Mouse (Mus musculus) granulocyte monocyte progenitor cell, adult 5-6 weeks (primary cell): ENCODE measurements around the gene Lrp5. TPM values are rescaled to one million over a fixed set of nuclear protein-coding genes. Genes with fewer than 3 reads are reported as not detected.
"Not testable (repeated sequence)": the region's sequence is repeated elsewhere in the genome, so short reads cannot be mapped to it uniquely, and the experiment has no call there.

Experiments
- ATAC-seq: replicated peaks from 2 replicates; pipeline ENCODE4 v1.8.0; 2016; ENCODE audit warnings: mild to moderate bottlenecking, moderate TSS enrichment, inconsistent platforms; ENCODE audit not compliant: poor library complexity, severe bottlenecking
- total RNA-seq, 2 experiments: library from RNA; stranded (forward) in 1 of 2; stranded (reverse) in 1 of 2; fragments of 200-712, 200-1000 nt in 1 of 2; fragments of >200 nt in 1 of 2; fragmentation: Nextera tagmentation in 1 of 2; gene quantifications; 2 replicates each; pipeline ENCODE4 v1.2.3; 2014 to 2017

Gene Lrp5
- total RNA-seq, 2 experiments from 2014 or later, result 15.1 to 28.0 TPM

DNA sequence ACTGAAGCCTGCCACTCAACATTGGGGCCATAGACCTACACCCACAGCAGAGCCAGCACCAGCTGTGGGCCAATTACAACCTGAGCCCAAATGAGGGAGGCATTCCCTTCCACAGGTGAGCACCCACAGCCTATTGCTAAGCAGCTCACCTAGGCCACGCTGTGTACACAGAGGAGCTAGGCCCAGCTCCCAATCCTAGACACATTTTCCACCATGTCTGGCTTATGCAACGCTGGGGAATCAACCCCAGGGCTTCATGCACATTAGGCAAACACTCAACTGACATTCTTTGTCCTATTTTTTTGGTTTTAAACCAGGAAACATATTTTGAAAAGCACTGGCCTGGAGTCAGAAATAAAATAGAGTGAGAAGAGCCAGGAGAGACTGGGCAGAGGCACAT is 19.7 kb downstream of the Lrp5 start:
- no peak for ATAC-seq

GRCm38 (mm10) chr19:3665510-3665909 is 20.9 kb downstream of the Lrp5 start:
- peak; percentile 62 for ATAC-seq

- ATAC-seq, result no peak
Measured at GRCm38 (mm10) chr19:3657947-3658346, 28.4 kb downstream of the Lrp5 start.

- not testable (repeated sequence) for ATAC-seq
Measured at GRCm38 (mm10) chr19:3657065-3657464, 29.3 kb downstream of the Lrp5 start.

DNA sequence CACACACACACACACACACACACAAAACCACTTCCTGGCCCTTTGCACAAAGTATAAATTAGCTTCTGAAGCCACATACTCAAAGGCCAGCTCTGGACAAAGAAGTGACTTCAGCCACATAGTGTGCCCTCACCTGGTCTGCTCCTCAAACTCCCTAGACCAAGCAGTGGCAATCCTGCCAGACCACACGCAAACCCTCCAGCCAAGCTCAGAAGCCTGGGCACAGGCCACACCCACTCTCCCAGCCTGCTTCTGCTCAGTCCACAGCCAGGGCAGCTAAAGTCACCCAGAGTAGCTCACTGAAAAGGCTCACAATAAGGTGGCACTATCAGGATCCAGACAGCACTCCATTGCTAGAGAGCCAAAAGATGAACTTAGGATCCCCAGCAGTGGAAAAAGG is 30.2 kb downstream of the Lrp5 start:
- peak; percentile 55 for ATAC-seq

DNA sequence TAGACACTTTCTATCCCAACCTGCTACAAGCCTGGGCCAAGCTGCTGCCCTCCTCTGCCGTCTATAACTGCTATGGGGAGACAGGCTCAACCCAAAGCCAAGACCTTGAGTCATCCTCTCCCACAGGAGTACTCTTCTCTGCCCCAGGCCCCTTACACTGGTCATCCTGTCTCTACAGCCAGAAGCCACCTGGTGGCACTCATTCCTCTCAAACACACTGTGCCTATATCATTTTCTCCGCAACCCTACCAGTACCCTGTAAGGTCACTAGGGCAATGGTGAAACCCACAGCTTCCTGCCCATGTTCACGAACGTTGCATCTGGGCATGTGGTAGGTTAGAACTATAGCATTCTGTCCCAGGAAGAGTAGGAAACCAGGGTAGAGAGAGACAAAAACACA is 31.4 kb downstream of the Lrp5 start:
- ATAC-seq, result peak; percentile 83

DNA sequence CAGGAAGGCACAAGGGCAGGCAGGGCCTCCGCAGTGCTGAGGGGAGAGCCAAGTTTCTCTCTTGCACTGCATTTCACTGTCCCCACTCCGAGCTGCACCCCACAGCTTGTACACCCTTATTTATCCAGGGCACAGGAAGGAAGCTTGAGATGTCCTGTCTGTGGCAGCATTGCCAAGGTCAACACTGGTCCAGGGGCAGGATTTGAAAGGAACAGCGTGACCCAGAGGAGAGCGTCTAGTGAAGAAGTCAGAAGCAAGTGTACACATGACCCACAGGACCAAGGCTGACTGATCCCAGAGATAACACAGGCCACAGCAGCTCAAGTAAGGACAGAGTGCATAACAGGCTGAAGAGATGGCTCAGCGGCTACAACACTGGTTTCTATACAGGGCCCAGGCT is 32.3 kb downstream of the Lrp5 start:
- no peak for ATAC-seq

DNA sequence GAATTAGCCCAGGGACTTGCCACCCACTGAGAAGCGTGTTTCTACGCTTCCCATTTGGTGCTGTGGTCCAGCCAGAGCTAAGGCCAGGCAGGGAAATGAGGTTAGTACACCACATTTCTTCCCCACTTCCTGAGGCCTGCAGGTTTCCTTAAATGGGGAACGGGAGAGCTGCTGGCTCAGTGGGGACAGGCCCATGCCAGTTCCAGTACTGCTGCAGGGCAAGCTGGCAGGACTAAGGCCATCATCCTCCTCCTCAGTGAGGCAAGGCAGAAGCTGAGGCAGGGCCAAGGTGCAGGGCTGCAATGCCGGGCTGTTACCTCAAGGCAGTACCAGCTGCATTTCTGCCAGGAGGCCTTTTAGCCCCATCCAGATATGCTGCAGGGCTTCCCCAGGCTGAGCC is 32.9 kb downstream of the Lrp5 start:
- ATAC-seq, result no peak

DNA sequence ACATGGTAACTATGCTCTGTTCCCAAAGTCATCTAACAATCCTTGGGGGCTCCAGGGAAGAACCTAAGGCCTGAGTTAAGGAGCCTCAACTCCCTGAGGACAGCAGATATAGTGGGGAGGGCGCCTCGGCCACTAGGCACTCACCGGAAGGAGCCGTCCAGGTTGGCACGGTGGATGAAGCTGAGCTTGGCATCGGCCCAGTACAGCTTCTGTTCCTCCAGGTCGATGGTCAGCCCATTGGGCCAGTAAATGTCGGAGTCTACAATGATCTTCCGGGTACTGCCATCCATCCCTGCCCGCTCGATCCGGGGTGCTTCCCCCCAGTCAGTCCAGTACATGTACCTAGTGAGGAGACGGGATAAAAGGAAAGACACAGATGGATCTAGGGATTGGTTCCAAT is 34.4 kb downstream of the Lrp5 start:
- ATAC-seq, result no peak

DNA sequence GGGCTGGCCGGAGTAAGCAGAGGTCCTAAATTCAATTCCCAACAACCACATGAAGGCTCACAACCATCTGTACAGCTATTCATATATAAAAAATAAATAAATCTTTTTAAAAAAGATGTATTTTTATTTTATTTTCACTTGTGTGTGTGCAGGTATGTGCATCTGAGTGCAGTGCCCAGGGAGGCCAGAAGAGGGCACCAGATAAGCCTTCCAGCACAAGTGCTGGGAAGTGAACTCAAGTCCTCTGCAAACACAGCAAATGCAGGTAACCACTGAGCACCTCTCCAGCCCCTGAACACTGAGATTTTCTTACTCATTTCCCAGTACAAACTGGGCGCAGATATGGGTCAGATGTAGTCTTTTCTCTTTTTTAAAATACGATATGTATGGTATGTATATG is 35.1 kb downstream of the Lrp5 start:
- no peak for ATAC-seq

GRCm38 (mm10) chr19:3650448-3650847 is 35.9 kb downstream of the Lrp5 start:
- ATAC-seq, result no peak

DNA sequence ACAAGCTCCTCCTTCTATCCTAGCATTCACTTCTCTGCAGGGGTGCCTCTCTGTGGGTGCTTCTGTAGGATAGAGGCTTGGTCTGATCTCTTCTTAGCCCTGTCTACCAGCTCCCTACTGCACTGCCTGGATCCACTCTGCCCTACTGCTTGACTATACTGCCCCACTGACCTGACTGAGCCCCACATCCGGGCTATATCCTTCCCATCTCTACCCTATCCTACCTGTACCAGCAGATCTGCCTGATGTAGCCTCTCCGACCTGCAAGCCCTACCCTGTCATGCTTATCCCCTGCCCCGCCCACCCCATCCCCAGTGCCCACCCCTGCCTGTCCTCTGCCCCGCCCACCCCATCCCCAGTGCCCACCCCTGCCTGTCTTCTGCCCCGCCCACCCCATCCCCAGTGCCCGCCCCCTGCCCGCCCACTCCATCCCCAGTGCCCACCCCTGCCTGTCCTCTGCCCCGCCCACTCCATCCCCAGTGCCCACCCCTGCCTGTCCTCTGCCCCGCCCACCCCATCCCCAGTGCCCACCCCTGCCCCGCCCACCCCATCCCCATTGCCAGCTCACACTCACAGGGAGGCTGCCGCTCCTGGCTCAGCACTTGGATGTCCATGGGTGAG is 37.4 kb downstream of the Lrp5 start:
- ATAC-seq, result no peak

GRCm38 (mm10) chr19:3647999-3648398 is 38.4 kb downstream of the Lrp5 start:
- no peak for ATAC-seq

DNA sequence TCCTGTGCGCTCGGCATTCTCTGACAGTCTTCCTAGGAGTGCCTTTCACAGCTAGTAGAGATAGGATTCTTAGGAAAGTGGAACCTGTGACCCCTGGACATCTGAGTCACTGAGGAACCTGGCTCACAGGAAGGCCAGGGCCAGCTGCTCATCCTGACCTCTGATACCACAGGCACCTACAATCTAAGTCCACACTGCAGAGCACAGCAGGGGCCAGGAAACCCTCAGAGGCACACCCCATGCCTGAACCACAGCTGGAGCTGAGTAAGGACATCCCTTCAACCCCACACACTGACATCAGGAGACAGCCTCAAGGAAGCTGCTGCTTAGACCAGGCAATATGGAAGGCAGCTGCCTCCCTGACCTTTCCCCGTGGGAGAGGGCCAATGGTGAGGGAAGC is 40.6 kb downstream of the Lrp5 start:
- ATAC-seq, result no peak

DNA sequence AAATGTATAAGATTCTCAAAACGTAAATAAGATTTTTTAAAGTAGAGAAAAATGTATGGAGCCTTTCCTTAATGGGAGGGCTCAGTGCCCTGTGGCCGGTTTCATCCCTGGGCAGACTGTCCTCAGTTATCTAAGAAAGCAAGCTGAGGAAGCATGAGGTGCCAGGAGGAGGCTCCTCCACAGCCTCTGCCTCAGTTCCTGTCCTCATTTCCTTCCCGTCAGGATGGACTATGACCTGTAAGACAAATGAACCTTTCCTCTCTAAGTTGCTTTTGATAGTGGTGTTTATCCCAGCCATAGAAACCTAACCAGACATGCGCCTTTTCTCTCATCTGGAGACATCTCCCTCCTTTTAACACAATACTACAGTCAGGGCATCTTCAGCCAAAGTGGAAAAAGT is 41.0 kb downstream of the Lrp5 start:
- ATAC-seq, result no peak

GRCm38 (mm10) chr19:3639561-3639960 is 46.8 kb downstream of the Lrp5 start:
- no peak for ATAC-seq

DNA sequence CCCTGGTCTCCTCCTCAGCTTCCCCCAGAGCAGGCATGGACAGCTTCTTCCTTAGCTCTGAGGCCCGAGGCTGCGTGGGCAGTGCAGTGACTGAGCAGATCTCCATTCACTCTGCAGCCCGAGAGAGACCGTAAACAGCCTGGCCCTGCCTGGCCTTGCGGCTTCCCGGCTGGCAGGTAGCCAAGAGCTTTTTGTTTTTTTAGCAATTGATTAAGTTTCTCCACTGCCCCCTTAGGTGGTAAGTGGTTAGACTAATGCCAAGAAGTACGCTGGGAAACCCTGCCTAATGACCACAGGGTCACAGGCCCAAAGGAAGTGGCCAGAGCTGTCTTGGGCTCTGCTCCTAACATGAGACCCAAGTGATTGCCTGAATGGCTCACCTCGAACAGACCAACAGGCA is 47.7 kb downstream of the Lrp5 start:
- ATAC-seq, result peak; percentile 26; the same call in 1 of the 2 replicates

DNA sequence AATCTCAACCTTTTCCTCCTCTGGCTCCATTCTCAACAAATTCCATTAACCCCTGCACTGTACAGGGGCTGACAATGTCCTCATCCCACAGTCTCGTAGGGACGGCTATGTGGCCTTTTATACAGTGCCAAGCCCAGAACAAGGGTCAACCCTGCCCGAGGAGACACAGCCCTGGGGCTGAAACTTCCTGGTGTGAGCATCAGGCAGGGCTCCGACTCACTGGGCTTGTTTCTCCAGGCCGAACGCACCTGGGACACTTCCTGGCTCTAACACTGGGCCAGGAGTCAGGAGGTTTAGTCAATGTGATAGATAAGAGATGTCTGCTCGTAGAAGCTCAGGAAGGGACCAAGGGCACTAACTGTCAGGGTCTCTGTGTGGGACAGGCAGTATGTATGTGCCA is 54.3 kb downstream of the Lrp5 start:
- no peak for ATAC-seq

DNA sequence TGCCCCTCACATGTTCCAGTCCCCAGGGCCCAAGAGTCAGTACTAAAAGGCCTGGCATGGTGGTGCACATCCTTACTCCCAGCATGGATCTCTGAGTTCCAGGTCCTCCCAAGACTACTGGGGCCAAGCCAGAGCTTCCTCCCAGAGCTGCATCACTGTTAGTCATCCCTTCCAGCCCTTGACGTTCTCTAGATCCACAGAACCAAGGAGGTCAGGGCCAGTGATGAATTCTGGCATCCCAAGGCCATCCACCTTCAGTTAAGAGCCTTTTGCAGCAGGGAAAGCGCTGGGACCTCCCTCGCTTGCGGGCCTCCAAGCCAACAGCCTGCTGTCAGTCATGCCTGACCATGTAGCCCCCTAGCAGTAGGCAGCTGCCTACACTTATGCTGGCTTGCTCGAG is 54.9 kb downstream of the Lrp5 start:
- ATAC-seq, result no peak

DNA sequence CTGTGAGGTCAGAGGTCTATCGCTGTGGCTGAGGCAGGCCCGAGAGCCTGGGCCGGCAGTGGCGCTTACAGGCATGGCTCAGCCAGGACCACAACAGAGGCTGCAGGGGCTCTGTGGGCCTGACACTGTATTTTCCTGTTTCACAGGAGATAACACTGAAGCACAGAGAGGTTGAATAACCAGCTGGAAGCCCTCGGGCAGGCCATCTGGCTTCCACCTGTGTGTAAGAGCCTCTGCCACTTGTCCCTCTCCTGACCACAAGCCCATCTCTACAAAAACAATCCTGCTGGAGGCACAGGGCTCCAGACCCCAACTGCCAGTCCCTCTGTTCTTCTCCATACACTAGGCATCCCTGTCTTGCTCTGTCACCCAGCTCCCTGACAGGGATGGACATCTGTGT is 55.9 kb downstream of the Lrp5 start:
- ATAC-seq, result no peak

DNA sequence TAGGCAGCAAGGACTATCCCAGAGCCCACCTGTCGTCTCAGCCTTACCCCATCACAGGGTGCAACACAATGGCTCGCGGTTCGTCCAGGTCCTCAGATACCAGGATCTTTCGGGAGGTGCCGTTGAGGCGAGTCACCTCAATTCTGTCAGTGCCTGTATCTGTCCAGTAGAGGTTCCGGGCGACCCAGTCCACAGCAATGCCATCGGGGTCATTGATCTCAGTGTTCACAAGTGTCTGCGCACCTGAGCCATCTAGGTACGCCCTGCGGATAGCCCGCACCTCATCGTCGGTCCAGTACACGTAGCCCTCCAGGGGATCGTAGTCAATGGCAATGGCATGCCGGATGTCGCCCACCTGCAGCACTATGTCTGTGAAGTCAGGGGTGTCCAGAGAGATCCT is 56.3 kb downstream of the Lrp5 start:
- no peak for ATAC-seq

GRCm38 (mm10) chr19:3628223-3628622 is 58.1 kb downstream of the Lrp5 start:
- ATAC-seq, result no peak

DNA sequence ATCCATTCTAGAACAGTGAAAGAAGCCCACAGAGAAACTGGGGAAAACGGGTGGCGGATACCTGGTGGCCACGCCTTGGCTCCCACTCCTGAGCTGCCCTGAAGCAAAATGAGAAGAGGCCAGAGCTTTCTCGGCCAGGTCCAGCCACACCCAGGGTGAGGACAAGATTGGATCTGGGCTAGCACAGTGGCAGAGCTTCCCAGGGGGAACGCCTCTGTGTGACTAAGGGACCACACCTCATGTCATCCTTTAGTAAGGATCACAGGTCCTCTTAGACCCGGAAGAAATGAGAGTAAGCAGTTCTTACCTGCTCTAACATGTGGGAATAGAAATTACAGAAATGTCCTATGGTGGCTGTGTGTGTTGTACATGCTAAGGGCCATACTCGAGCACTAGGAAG is 61.3 kb downstream of the Lrp5 start:
- ATAC-seq, result no peak
